Mouse (Mus musculus): ENCODE measurements around the gene Ptrh1. TPM values are rescaled to one million over a fixed set of nuclear protein-coding genes. Genes with fewer than 3 reads are reported as not detected.

Ptrh1 gene
- polyA plus RNA-seq, 1 experiment from 2014 or later, result 6.7 TPM

DNA sequence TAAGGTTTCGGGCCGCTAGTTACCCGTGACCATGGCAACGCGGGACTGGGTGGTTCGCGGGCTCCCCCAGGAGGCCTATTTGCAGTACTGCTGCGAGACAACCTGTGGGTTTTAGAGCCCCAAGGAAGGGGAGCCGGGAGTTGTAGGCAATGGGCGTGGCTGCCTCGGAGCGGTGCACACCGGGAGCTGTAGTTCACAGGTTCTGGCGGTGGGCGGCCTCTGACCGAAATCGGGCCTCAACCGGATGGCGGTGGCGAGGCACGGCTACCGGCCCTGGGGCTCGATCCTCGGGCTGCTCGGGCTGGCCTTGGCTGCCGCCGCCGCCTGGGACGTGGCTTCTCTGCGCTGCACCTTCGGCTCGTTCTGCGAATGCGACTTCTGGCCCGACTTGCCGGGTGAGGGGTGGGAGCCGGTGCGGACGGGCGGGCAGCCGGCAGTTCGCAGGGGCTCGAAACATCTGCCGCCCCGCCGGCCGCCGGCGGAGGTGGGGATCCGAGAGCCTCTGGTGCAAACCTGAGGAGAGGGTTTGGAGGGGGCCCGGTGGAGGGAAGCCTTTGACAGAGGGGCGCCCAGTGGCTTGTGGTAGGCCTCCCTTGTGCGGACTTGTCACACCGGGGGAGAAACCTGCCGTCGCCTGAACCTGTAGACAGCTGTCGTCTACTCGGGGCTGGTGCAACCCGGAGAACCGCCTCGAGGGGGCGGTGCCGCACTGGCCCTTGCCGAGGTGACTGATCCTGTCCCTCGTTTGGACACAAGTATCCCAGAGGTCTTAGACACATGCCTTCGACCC, 18.3 kb upstream of the Ptrh1 start, which contains the start of gene Tor2a:
TSS of gene Tor2a (plus strand) at position 179 of the 790 bp plus-strand sequence.
- Histone ChIP-seq H3K4me3 (replicated peaks) (peak within 1 kb of the TSS; percentile 79), H3K36me3 (peaks cover 36% of the 10 kb centered on the region), H3K9me3 (replicated peaks) (no peaks in the 10 kb centered on the region), H3K9ac (peak within 1 kb of the TSS; percentile 87), H3K27me3 (no peaks in the 10 kb centered on the region), H3K4me2 (replicated peaks) (peak within 1 kb of the TSS; percentile 56), H3K4me1 (peaks cover 11% of the 10 kb centered on the region), H3K27ac (replicated peaks) (peak within 1 kb of the TSS; percentile 94)
- WGBS, result under 1% methylated on average over 56 of the region's 66 CpGs
- ATAC-seq (ENCODE audit: insufficient number of reproducible peaks, low FRiP score, low TSS enrichment, low read depth), result peak; percentile 92

DNA sequence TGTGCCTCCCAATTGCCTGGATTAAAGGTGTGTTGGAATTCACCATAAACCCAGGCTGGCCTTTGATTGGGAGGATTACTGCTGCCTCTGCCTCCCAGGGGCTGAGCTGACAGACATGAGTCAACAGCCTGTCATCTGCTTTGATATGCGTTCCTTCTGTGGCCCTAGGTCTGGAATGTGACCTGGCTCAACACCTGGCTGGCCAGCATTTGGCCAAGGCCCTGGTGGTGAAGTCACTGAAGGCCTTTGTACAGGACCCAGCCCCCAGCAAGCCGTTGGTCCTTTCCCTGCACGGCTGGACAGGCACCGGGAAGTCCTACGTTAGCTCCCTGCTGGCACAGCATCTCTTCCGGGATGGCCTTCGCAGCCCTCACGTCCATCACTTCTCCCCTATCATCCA, 17.1 kb upstream of the Ptrh1 start:
- WGBS, result 66% methylated on average over 8 of the region's 8 CpGs
- Histone ChIP-seq H3K4me2 (replicated peaks) (no peak overlapping the region), H3K9ac (no peak overlapping the region), H3K4me1 (peaks cover 11% of the 10 kb centered on the region), H3K27me3 (no peaks in the 10 kb centered on the region), H3K9me3 (replicated peaks) (no peaks in the 10 kb centered on the region), H3K4me3 (replicated peaks) (no peak overlapping the region), H3K27ac (replicated peaks) (no peak overlapping the region), H3K36me3 (peaks cover 42% of the 10 kb centered on the region)
- no peak for ATAC-seq (ENCODE audit: insufficient number of reproducible peaks, low FRiP score, low TSS enrichment, low read depth)

DNA sequence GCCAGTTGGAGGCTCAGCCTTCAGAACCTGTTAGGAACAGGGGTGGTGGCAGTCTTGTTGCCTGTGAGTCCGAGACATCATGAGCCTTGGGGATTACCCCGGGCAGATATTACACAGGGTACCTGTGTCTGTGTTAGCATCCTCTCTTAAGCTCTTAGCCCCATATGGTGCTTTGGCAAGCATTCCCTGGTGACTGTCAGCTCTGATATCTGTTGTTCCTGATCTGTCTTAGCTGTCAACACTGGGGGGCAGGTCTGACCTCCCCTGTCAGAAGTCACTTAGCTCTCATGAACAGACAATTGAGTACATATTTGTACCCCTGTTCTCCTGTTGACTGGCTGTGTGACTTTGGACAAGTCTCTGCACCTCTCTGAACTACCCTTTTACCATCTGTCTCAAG, 16.6 kb upstream of the Ptrh1 start:
- Histone ChIP-seq H3K4me1 (peaks cover 11% of the 10 kb centered on the region), H3K27ac (replicated peaks) (no peak overlapping the region), H3K27me3 (no peaks in the 10 kb centered on the region), H3K9me3 (replicated peaks) (no peaks in the 10 kb centered on the region), H3K4me2 (replicated peaks) (no peak overlapping the region), H3K36me3 (peaks cover 42% of the 10 kb centered on the region), H3K4me3 (replicated peaks) (no peak overlapping the region), H3K9ac (no peak overlapping the region)
- 85% methylated on average over 2 of the region's 2 CpGs for WGBS
- no peak for ATAC-seq (ENCODE audit: insufficient number of reproducible peaks, low FRiP score, low TSS enrichment, low read depth)

DNA sequence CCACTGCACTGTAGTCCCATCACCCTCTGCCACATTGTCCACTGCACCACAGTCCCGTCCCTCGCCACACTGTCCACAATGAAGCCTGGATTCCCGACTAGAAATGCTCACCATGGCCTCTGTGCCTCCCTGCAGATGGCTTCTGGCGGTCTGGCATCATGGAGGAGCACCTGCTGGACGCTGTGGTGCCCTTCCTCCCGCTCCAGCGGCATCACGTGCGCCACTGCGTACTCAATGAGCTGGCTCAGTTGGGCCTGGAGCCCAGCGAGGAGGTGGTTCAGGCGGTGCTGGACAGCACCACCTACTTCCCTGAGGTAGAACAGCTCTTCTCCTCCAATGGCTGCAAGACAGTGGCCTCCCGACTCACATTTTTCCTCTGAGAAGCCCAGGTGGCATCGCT, 14.2 kb upstream of the Ptrh1 start:
- H3K27ac ChIP-seq (replicated peaks), result no peak overlapping the region
- ATAC-seq (ENCODE audit: insufficient number of reproducible peaks, low FRiP score, low TSS enrichment, low read depth), result no peak
- H3K4me2 ChIP-seq (replicated peaks), result no peak overlapping the region
- H3K4me1 ChIP-seq, result peaks cover 11% of the 10 kb centered on the region
- 90% methylated on average over 14 of the region's 14 CpGs for WGBS
- no peaks in the 10 kb centered on the region for H3K27me3 ChIP-seq
- peaks cover 34% of the 10 kb centered on the region for H3K36me3 ChIP-seq
- no peak overlapping the region for H3K9ac ChIP-seq
- no peaks in the 10 kb centered on the region for H3K9me3 ChIP-seq (replicated peaks)
- H3K4me3 ChIP-seq (replicated peaks), result no peak overlapping the region

DNA sequence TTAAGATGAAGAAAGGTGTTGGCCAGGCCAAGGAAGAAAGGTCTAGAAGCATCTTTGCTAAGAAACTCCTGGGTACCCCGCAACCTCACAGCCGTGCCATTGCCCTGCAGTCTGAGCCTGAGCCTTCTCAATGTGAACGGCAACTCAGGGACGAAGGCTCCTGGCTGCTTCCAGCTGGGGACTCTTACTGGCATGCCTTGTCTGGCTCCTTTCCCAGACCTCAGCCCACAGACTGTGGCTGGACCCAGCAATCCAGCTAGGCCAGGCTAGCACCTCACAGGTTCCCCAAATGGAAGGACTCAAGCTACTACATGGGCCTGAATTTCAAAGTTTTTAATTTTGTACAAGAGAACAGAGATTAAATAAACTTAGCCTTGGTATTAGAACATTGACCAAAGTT, 13.7 kb upstream of the Ptrh1 start:
- 94% methylated on average over 4 of the region's 4 CpGs for WGBS
- no peak overlapping the region for H3K4me2 ChIP-seq (replicated peaks)
- H3K9ac ChIP-seq, result no peak overlapping the region
- no peak overlapping the region for H3K27ac ChIP-seq (replicated peaks)
- H3K4me3 ChIP-seq (replicated peaks), result no peak overlapping the region
- no peak for ATAC-seq (ENCODE audit: insufficient number of reproducible peaks, low FRiP score, low TSS enrichment, low read depth)
- no peaks in the 10 kb centered on the region for H3K27me3 ChIP-seq
- H3K9me3 ChIP-seq (replicated peaks), result no peaks in the 10 kb centered on the region
- H3K4me1 ChIP-seq, result peaks cover 8% of the 10 kb centered on the region
- peaks cover 34% of the 10 kb centered on the region for H3K36me3 ChIP-seq

DNA sequence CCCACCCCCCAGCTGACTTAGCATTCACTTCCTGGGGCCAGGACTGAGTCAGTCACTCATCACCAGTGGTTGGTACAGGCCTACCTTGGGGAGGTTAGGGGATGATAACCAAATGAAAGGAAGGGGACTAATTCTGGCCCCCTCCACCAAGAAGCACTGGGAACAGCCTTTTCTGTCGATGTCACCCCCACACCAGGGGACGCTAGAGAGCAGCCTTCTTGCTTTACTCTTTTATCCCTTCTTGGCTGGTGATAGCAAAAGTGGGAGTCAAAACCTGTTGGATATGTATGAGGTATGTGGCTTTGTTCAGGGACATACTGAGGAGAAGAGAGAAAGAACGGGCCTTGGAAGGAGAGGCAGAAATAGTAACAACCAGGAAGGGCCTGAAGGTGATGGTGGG, 12.2 kb upstream of the Ptrh1 start:
- no peaks in the 10 kb centered on the region for H3K9me3 ChIP-seq (replicated peaks)
- H3K36me3 ChIP-seq, result peaks cover 34% of the 10 kb centered on the region
- H3K4me3 ChIP-seq (replicated peaks), result no peak overlapping the region
- no peaks in the 10 kb centered on the region for H3K27me3 ChIP-seq
- H3K4me1 ChIP-seq, result peaks cover 5% of the 10 kb centered on the region
- H3K4me2 ChIP-seq (replicated peaks), result no peak overlapping the region
- H3K9ac ChIP-seq, result no peak overlapping the region
- 79% methylated on average over 3 of the region's 3 CpGs for WGBS
- H3K27ac ChIP-seq (replicated peaks), result no peak overlapping the region
- no peak for ATAC-seq (ENCODE audit: insufficient number of reproducible peaks, low FRiP score, low TSS enrichment, low read depth)

DNA sequence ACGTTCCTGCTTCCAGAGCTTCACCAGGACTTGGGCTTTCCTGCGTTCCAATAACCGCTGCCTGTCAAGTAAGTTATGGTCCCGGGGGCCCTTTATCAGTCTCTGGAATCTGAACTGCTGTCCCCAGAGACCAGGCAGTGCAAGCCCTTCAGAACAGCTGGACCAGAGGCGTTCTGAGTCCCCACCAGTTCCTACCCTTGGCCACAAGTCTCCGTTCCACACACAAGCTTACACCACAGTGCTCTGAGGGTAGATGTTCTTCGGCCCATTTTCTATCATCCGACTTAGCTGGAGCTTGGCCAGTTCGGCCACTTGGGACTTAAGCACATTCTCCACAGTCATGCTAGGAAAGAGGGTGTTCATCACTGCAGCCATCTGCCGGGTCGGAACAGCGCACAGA, 8.3 kb upstream of the Ptrh1 start:
- Histone ChIP-seq H3K4me2 (replicated peaks) (no peak overlapping the region), H3K27me3 (no peaks in the 10 kb centered on the region; the same call in 1 of the 2 replicates), H3K27ac (replicated peaks) (no peak overlapping the region), H3K36me3 (peaks cover 10% of the 10 kb centered on the region), H3K4me1 (no peaks in the 10 kb centered on the region), H3K9me3 (replicated peaks) (no peaks in the 10 kb centered on the region), H3K4me3 (replicated peaks) (no peak overlapping the region), H3K9ac (no peak overlapping the region)
- 72% methylated on average over 12 of the region's 12 CpGs for WGBS
- ATAC-seq (ENCODE audit: insufficient number of reproducible peaks, low FRiP score, low TSS enrichment, low read depth), result no peak

DNA sequence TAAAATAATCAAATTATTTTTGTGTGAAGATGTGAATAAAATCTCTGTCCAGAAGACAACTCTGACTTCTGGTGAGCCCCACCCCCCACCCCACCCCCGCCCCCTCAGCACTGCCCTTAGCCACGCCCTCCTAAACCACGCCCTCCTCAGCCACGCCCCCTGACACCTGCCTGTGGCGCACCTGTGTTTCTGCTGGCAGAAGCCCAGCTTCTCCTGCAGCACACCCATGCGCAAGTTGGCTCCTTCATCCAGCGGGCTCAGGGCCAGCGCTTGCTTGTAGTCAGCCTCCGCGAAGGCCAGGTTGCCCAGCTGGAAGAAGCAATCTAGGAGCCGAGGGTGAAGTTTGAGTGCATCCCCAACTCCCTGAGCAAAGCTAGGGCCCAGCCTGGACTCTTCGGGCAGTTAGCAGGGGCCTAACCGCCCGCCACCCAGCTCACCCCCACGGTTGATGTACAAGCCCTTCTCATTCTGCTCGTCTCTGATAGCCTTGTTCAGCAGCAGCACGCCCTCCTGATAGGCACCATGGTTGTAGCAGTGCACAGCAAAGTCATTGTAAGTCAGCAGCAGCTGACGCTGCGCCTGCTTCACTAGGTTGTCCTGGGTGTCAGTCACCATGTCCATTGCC, 6.8 kb upstream of the Ptrh1 start:
- Histone ChIP-seq H3K4me3 (replicated peaks) (no peak overlapping the region), H3K36me3 (no peaks in the 10 kb centered on the region), H3K27me3 (no peaks in the 10 kb centered on the region; the same call in 1 of the 2 replicates), H3K4me2 (replicated peaks) (no peak overlapping the region), H3K4me1 (no peaks in the 10 kb centered on the region), H3K9ac (no peak overlapping the region), H3K9me3 (replicated peaks) (no peaks in the 10 kb centered on the region), H3K27ac (replicated peaks) (no peak overlapping the region)
- ATAC-seq (ENCODE audit: insufficient number of reproducible peaks, low FRiP score, low TSS enrichment, low read depth), result 0 out of 2 replicates have a peak, but pooled peaks have one; percentile 35
- WGBS, result 56% methylated on average over 18 of the region's 19 CpGs

DNA sequence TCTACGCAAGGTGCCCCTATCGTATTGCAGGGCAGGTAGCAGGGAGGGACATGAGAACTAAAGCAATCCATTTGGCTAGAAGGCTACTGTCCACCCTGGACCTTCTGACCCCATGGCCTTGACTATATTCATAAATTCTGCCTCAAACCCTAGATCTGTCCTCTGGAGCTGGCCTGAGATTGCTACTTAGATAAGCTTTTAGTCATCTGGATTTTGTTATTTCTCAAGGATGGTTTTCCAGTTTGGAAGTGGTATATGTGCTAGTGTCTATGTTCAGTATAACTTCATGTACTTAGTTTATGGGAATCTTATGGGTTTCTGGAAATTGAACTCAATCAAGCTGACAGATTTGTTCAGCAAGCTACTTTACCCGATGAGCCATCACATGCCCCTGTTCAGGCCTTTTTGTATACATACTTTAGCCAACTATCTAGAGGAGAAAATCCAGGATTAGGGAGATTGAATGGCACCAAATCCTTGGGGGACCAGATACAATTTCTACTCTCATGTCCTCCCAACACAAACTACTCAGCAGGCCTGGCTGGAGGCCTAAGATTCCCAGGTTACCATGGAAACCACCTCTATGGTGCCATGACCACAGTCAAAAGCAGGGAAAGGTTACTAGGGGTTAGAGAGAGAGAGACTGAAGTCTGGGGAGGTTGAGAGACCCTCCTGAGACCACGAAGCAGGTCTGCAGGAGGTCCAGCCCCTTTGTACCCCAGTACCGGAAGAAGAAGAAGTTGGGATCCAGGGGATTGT, 6.1 kb upstream of the Ptrh1 start:
- H3K4me2 ChIP-seq (replicated peaks), result no peak overlapping the region
- H3K9me3 ChIP-seq (replicated peaks), result no peaks in the 10 kb centered on the region
- no peaks in the 10 kb centered on the region for H3K4me1 ChIP-seq
- H3K27ac ChIP-seq (replicated peaks), result no peak overlapping the region
- whole genome bisulfite sequencing, result 72% methylated on average over 5 of the region's 5 CpGs
- H3K36me3 ChIP-seq, result no peaks in the 10 kb centered on the region
- H3K4me3 ChIP-seq (replicated peaks), result no peak overlapping the region
- no peak overlapping the region for H3K9ac ChIP-seq
- H3K27me3 ChIP-seq, result no peaks in the 10 kb centered on the region; the same call in 1 of the 2 replicates
- ATAC-seq (ENCODE audit: insufficient number of reproducible peaks, low FRiP score, low TSS enrichment, low read depth), result no peak

DNA sequence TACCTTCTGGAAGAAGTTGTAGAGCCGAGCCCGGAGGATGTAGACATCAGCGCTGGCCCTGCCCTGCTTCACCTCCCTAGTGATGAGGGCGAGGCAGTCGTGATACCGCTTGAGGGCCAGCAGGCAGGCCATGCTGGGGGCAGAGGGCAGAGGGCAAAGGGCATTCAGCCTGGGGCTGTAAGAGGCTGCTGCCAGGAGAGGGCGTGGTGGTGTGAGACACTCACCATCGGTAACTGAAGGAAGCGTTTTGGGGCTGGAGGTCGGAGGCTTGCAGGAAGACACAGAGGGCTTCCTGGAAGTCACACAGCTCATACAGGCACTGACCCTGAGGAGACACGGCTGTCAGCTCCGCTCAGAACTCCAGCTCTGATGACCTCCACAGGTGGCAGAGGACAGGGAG, 3.7 kb upstream of the Ptrh1 start:
- H3K4me2 ChIP-seq (replicated peaks), result no peak overlapping the region
- no peaks in the 10 kb centered on the region; the same call in 1 of the 2 replicates for H3K27me3 ChIP-seq
- ATAC-seq (ENCODE audit: insufficient number of reproducible peaks, low FRiP score, low TSS enrichment, low read depth), result no peak
- H3K9ac ChIP-seq, result no peak overlapping the region
- no peaks in the 10 kb centered on the region for H3K9me3 ChIP-seq (replicated peaks)
- no peak overlapping the region for H3K4me3 ChIP-seq (replicated peaks)
- H3K27ac ChIP-seq (replicated peaks), result no peak overlapping the region
- peaks cover 12% of the 10 kb centered on the region for H3K4me1 ChIP-seq
- 14% methylated on average over 12 of the region's 12 CpGs for WGBS
- no peaks in the 10 kb centered on the region for H3K36me3 ChIP-seq

DNA sequence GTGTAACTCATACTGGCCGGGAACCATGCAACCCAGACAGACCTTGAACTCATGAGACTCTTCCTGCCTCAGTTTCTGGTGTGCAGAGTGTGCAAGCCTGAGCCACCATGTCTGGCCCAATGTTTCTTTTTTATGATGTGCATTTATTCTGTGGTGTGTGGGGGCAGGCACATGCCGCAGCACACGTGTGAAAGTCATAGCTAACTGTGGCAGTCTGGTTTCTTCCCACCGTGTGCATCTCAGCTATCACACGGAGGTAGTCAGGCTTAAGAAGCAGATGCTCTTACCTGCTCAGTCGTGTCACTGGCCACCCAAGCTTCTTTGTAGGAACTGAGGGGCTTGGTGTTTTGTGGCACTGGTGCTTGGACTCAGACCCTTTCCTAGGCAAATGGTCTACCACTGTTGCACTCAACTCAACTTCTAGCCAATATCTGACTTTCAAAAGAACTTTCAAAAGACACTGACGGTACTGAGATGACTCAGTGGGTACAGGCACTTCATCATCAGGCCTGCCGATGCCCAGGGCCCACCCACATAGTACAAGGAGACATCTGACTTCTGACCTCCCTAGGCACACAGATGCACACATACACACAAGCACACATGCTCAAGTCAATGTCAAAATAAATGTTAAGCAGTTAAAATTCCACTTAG, 2.8 kb upstream of the Ptrh1 start:
- 73% methylated on average over 8 of the region's 8 CpGs for WGBS
- Histone ChIP-seq H3K4me1 (peaks cover 12% of the 10 kb centered on the region), H3K4me3 (replicated peaks) (no peak overlapping the region), H3K4me2 (replicated peaks) (no peak overlapping the region), H3K36me3 (no peaks in the 10 kb centered on the region), H3K27ac (replicated peaks) (no peak overlapping the region), H3K9ac (no peak overlapping the region), H3K9me3 (replicated peaks) (no peaks in the 10 kb centered on the region), H3K27me3 (no peaks in the 10 kb centered on the region; the same call in 1 of the 2 replicates)
- no peak for ATAC-seq (ENCODE audit: insufficient number of reproducible peaks, low FRiP score, low TSS enrichment, low read depth)
